Mouse (Mus musculus) kidney, postnatal 36 days (tissue): ENCODE measurements around the gene Hsd17b3.

Experiments used
- DNase-seq, 2 experiments: peaks; one replicate each; pipeline ENCODE4 v3.0.0; 2021 to 2022; ENCODE audit warnings: mixed read lengths in 2 of 2

Hsd17b3 gene

DNA sequence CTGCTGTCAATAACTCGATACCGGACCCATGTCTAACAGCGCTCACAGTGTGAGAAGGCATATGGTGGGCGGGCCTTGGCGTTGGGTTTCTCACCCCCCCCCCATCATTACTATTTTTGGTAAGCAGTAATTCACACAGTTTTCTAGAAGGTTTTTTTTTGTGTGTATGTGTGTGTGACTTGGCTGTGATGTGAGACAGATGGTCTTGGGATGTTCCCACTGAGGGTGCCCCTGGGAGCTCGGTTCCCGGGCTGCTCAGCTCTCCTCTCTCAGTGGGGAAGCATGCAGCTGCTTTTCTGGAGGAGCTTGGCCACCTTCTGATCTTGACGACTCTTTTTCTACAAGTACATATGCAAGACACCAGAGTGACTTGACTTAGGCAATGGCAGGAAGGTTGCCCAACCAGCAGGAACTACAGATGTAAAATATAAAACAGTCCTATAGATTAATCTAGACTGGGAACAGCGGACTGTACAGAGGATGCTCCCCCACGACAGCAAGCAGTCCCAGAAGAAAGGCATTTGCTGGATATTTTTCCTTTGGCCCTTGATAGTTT is 70.4 kb downstream of the Hsd17b3 start:
- no peak for DNase-seq

DNA sequence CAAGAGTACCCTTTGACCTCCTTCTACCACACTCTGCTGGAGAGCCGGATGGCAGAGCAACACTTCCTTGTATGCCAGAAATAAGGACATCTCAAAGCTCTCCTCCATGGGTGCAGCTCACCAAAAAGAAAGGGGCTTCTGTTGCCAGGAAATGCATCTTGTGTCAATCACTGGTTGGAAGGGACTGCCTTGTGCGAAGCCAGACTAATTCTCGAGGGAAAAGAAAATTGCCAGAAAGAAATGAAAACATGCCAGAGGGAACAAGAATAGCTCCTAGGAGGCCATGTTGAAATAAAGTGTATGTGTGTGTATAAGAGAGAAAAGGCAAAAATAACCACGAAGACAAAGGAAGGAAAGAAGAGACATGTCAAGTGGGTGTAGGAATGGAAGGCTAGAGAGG is 73.0 kb downstream of the Hsd17b3 start:
- no peak for DNase-seq

DNA sequence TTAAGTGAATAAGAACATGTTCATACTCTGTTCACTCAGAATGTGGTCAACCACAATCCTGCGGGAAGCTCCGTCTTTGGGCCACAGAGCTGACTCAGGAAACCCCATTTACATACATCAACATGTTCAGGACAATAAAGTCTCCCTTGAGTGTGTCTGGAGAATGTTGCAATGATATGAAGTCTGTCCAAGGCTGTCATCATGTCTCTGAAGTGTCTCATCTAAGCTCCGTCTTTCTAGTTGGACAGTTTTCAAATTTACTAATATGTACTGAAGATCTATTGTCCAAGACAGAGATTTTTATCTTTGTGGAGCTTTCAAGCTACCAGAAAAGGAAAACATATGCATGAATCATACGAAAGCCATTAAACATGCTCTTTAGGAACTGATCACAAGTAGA is 77.9 kb downstream of the Hsd17b3 start:
- no peak for DNase-seq
